Mouse (Mus musculus): ENCODE measurements at regions not wholly inside any gene's neighbourhood (a gene's known extent, or its start where the extent isn't known, plus 50 kb on each side); places are given as distances from the start of the nearest gene placed in this dataset.

DNA sequence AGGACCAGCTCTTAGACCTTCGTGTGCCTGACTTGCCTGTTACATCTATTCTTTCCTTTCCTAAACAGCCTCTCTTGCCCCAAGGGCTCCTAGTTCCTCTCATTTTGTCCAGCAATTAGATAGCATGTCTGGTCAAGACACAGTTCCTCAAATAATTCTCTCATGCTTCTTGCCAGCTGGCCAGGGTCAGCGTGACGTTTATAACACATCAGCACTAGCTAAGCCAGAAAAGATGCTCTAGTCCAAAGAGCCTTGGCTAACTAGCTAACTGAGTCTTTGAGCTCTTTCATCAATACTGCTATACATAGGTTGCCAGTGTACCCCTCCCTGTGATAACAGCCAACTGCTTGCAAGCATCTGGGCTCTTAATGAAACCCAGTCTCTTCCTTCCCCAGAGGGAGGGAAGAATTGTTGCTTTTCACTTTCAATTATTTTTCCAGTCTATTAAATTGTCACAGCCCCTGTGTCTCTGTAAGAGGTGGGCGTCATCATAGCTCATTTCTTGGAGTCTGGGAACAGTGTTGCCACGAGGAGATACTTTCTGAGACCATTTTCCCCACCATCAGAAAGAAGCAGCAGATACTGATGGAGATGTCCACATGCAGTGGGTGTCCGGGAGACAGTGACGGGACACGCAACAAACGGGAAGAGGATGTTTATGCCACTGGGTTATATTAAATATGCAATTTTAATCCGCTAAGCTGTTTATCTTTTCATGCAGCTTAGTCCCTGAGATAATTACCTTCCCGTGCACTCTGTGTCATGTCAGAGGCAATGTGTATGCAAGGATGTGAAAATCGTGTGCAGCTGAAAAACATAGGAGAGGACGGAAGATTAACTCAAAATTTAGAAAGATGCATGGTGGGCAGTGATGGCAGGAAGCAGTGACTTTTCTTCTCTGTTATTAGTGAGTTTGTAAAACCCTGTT, 250.1 kb upstream of the Nmur2 start:
- DNase-seq (ENCODE audit: low spot score): no peak

DNA sequence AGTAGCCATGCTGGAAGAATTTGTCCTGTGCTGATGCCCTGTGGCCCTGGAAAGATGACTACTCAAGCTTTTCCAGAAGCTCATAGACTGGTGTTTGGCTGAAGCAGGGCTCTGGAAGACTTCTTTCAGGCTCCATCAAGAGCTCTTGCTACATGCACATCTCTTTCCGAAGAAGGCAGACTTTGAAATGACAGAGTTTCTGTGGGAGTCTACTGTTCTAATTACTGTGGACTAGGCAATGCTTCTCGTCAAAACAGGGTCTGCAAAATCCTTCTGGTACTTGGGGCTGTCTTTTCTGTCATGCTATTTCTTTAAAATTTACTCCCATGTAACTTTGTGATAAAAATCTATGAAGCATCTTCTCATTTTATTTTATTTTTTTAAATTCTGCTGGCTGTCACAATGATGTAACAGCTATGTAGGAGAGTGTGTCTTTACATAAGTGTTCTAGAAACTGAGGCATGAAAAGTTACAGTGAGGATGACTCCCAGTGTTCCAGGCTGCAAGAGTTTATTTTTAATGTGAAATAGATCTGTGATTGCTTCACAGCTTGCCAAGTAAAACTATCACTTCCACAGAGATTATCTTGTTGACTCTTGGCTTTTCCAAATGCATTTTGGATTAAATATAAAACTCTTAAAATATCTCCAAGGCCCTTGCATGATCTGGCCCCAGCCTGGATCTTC, 244.9 kb upstream of the Nmur2 start:
- no peak for DNase-seq (ENCODE audit: low spot score)

- no peak for DNase-seq (ENCODE audit: low spot score)
Observed at GRCm38 (mm10) chr11:56281201-56281600, 240.4 kb upstream of the Nmur2 start.

GRCm38 (mm10) chr11:56280216-56280615, 239.4 kb upstream of the Nmur2 start:
- no peak for DNase-seq (ENCODE audit: low spot score)

DNA sequence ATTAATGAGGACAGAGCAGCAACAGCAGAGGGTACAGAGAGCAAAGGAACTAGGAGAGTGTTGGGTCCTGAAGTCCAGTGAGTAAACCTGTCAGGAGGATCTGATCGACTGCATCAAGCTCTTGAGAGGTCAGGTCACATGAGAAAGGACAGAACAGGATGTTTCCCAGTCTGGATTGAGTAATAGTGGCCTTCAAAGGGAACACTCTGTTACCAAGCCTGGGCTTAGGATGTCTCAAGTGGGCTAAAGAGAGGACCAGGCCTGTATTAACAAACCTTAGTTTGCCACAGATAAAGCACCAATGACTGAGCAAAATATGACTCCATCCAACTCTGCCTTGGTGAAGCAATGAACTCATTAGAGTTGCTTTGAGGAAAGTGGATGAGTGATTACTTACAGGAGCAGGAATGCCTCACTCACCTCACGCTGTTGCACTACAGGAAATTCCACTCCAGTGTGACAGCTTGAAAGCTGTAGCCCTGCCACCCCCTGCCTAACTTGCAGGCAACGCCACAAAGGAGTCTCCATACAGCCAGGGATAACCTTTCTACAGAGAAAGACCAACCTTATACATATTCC, 229.2 kb upstream of the Nmur2 start:
- no peak for DNase-seq (ENCODE audit: low spot score)

DNA sequence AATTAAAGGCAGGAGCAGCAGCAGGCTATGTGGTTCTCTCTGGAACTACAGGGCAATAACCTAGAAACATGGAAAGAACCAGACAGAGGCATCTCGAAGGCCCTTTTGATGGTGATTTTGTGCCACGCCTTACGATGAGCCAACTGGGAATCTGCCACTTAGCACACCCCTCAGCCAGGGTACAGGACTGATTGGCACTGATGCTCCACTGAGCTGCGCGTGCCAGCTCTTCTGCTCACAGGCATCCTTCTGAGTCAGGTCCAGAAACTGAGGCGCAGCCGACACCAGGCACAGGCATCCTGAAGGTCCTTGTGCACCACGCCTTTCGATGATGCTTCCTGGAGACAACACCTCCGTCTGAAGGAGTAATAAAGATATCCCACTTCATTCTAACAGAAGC, 221.9 kb upstream of the Nmur2 start:
- no peak for DNase-seq (ENCODE audit: low spot score)

DNA sequence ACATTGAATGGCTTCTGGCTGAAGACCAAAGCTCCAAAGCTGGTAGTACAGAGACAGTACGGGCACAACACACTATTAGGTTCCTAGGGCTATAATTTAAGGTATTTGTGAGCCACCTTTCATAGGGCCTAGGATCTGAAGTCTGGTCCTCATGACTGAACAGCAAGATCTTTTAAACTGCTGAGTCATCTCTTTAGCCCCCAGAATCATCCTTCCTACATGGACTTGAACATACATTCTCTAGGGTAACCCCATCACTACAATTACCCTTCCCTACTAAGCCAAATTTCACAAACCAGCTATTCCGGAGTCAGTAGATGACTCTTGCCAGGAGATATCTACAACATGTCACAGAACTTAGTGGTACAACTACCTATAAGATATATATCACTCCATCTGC, 215.5 kb upstream of the Nmur2 start:
- no peak for DNase-seq (ENCODE audit: low spot score)

DNA sequence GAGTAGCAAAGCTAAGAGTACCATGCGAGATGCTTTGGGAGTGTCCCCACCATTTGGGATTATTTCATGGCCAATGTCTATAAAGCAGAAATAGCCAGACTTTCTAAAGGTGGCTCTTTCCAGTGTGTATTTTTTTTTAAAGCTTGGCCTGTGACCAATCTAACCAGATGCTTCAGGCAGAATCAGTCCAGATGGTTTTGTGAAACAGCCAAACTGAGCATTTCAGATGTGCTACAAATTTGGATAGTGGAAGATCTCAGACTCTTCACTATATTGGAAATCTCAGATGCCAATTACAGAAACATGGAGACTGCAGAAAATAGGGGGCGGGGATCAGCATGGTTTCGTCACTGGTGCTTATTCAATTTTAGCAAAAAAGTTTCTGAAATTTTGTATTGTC, 213.6 kb upstream of the Nmur2 start:
- no peak for DNase-seq (ENCODE audit: low spot score)

DNA sequence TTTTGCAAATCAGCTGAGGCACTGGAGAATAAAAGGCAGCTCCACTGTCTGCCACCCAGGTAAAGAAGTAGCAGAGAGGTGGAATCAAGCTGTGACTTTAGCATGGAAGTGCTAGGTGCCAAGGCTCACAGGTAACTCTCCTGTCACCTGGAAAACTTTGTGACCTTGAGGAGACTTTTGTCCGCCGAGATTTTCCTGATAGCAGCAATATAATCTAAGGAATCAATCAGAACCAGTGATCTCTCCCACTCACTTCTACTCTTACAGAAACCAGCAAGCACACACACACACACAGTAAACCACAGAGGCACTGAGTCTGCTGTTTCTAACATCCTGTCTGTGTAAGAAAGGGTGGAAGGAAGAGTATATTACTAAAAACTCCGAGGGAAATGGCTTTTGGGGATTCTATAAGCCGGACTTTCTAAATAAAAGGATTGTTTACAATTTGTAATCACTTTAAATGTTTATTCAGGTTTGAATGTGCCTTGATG, 206.6 kb upstream of the Nmur2 start:
- DNase-seq (ENCODE audit: low spot score): no peak

- no peak for DNase-seq (ENCODE audit: low spot score)
Observed at GRCm38 (mm10) chr11:56246549-56247332, 205.9 kb upstream of the Nmur2 start.

DNA sequence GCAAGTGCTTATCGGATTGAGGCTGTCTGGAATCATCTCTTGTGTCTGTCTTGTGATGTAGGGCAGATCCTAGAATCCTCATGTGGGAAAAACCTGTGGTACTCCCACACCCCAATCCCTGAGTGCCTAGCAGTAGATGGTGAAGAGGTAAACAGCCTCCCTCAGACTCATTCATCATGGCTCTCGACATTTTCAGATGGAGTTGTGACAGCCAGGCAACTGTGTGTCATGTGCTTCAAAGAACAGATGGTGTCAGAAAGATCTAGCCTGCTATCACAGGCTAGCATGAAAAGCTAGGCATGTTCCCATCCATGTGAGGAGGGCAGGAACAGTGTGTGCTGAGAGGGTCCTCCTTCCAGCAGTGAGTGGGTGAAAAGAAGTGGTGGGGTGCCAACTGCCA, 204.1 kb upstream of the Nmur2 start:
- no peak for DNase-seq (ENCODE audit: low spot score)

GRCm38 (mm10) chr11:56243447-56243846, 202.6 kb upstream of the Nmur2 start:
- no peak for DNase-seq (ENCODE audit: low spot score)

DNA sequence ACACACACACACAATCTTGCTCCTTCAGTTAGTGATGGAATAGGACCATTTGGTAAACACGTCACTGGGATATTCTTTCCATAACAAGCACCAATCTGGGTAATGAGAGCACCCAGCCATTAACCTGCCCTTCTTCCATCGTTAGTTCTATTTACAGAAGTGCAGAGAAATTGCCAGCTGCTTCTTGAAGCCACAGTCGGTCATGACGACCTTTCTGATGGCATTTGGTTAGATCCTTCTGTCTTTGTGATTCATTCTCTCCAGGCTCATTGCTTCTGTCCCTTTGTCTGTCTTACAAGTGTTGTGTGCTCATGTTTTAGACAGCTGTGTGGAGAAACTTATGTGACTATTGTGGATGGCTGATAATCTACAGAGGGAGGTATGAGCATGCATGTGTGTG, 197.9 kb upstream of the Nmur2 start:
- no peak for DNase-seq (ENCODE audit: low spot score)

- no peak for DNase-seq (ENCODE audit: low spot score)
Observed at GRCm38 (mm10) chr11:56224999-56225398, 184.2 kb upstream of the Nmur2 start.

GRCm38 (mm10) chr11:56215706-56216105, 174.9 kb upstream of the Nmur2 start:
- DNase-seq (ENCODE audit: low spot score): no peak

- no peak for DNase-seq (ENCODE audit: low spot score)
Observed at GRCm38 (mm10) chr11:56201844-56202243, 161.0 kb upstream of the Nmur2 start.

GRCm38 (mm10) chr11:56195316-56195715, 154.5 kb upstream of the Nmur2 start:
- no peak for DNase-seq (ENCODE audit: low spot score)

DNA sequence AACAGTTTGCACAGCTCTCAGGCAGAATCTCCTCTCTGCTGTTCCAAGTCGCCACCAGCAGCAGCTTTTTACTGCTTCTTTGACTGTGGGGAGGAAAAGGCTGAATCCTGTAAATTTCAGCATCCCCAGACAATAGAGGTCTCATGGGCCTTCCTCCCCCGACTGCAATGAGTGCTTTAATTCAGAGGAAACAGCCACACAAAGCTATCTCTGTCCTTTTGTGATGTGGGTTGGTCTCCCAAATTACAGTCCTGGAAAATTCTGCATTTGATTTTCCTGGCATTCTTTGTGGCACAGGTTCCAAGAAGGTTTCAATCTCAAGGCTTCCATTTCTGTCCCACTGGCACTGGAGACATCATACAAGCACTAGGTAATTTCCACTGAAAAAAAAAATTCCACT, 152.6 kb upstream of the Nmur2 start:
- DNase-seq (ENCODE audit: low spot score): no peak

- DNase-seq (ENCODE audit: low spot score): no peak
Observed at GRCm38 (mm10) chr11:56173895-56174294, 133.1 kb upstream of the Nmur2 start.

GRCm38 (mm10) chr11:56173246-56173645, 132.4 kb upstream of the Nmur2 start:
- no peak for DNase-seq (ENCODE audit: low spot score)

- no peak for DNase-seq (ENCODE audit: low spot score)
Observed at GRCm38 (mm10) chr11:56169576-56169975, 128.8 kb upstream of the Nmur2 start.

DNA sequence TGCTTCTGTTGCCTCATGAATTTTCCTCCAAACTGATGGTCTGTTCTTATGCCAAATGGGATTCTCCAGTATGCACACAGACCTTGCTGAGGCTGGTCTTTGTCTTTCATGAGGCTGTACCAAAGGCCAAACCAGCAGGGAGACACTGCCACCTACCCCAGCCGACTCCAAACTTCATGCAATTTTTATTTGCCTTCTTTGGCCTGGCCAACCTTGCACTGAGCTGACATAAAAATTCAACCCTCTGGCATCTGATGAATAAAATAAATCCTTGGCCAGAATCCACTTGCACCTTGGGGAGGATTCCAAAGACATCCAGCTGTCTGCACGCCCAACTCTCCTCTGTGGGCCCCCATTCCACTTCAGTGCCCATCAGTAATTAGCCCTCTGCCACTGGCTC, 126.0 kb upstream of the Nmur2 start:
- no peak for DNase-seq (ENCODE audit: low spot score)
